Mouse (Mus musculus) heart, embryonic 11.5 days (tissue): ENCODE measurements around the gene Bclaf3. TPM values are rescaled to one million over a fixed set of nuclear protein-coding genes. Genes with fewer than 3 reads are reported as not detected.

Experiments
- ATAC-seq: fragments of 200-750 bp; cut with Nextera tagmentation; replicated peaks from 2 replicates; pipeline ENCODE4 v1.8.0; 2017; ENCODE audit warnings: moderate library complexity; ENCODE audit not compliant: insufficient number of reproducible peaks, low FRiP score, low TSS enrichment
- H3K27ac ChIP-seq: fragments of 300-500 bp; sonication (generic); 2 replicates; pipeline ENCODE4 v1.5.1; 2014; ENCODE audit warnings: mild to moderate bottlenecking, low read depth, low read length
- H3K27me3 ChIP-seq: fragments of 300-500 bp; sonication (generic); 2 replicates; pipeline ENCODE4 v1.6.1; 2014; ENCODE audit warnings: mild to moderate bottlenecking, low read length, mixed read lengths; ENCODE audit not compliant: control insufficient read depth, insufficient read depth
- H3K36me3 ChIP-seq: fragments of 300-500 bp; sonication (generic); 2 replicates; pipeline ENCODE4 v1.6.1; 2014; ENCODE audit warnings: mild to moderate bottlenecking, low read length, moderate library complexity, mixed read lengths; ENCODE audit not compliant: control insufficient read depth, insufficient read depth
- H3K4me1 ChIP-seq: fragments of 300-500 bp; sonication (generic); 2 replicates; pipeline ENCODE4 v1.6.1; 2014; ENCODE audit warnings: low read length; ENCODE audit not compliant: control insufficient read depth, insufficient read depth
- H3K4me2 ChIP-seq: fragments of 300-500 bp; sonication (generic); 2 replicates; pipeline ENCODE4 v1.6.1; 2014; ENCODE audit warnings: mild to moderate bottlenecking, moderate library complexity
- H3K4me3 ChIP-seq: fragments of 300-500 bp; sonication (generic); 2 replicates; pipeline ENCODE4 v1.5.1; 2014; ENCODE audit warnings: low read depth, low read length
- H3K9ac ChIP-seq: fragments of 300-500 bp; sonication (generic); 2 replicates; pipeline ENCODE4 v1.6.1; 2014; ENCODE audit warnings: mild to moderate bottlenecking, low read depth, low read length, moderate library complexity
- H3K9me3 ChIP-seq: fragments of 300-500 bp; sonication (generic); replicated peaks from 2 replicates; pipeline ENCODE4 v1.6.1; 2016; ENCODE audit warnings: low read length; ENCODE audit not compliant: control insufficient read depth
- WGBS: fragments of 180-500 bp; shearing (Covaris S2); extraction: QIAGEN DNeasy Blood & Tissue Kit; methylation state at CpG from one replicate; pipeline ENCODE4 v1.1.7; 2014; ENCODE audit not compliant: insufficient replicate concordance; 5-methylcytosine and 5-hydroxymethylcytosine counted together
- polyA plus RNA-seq: library from polyadenylated mRNA; unstranded; fragments of >200 nt; fragmentation: Nextera tagmentation; extraction: Ambion mirVana; gene quantifications from 2 replicates; pipeline ENCODE4 v1.2.1, GENCODE M21; 2014

Gene Bclaf3
- polyA plus RNA-seq, 1 experiment from 2014 or later: 16.9 TPM

DNA sequence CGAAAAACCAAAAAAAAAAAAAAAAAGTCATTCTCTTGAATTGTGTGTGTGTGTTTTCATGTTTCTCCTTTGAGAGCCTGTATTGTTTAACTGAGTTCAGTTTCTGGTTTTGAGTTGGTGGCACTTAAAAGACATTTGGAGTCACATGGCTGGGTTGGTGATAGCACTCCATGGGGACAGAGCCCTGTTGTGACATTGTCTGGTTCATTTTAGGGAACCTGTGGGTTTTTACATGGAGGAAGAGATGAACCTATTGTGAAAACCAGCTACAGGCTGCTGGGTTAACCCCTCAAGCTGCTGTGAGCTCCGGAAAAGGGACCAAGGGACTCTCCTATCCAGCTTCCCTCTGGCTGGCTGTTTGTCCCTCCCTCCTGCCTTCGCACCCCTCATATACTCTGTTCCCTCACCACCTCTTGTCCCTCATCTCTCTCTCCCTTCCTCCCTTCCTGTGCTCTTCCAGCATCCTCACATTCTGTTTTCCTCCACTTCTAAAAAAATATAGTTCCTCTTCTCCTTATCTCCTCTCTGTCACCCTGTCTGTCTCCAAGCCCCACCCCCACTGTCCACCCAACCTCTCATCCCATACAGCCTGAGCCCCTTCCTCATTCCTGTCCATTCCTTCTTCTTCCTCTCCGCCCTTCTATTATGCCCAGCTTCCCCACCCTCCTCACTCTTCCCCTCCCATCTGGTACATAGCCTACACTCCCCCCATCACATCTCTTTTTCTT, 112.2 kb downstream of the Bclaf3 start:
- ATAC-seq: no peak
- WGBS: 57% methylated on average over 3 of the region's 4 CpGs
- no peaks in the 10 kb centered on the region for H3K27me3 ChIP-seq
- H3K27ac ChIP-seq: no peak overlapping the region
- H3K9ac ChIP-seq: no peak overlapping the region
- H3K4me3 ChIP-seq: no peak overlapping the region
- no peaks in the 10 kb centered on the region for H3K36me3 ChIP-seq
- no peaks in the 10 kb centered on the region for H3K4me1 ChIP-seq
- no peaks in the 10 kb centered on the region for H3K9me3 ChIP-seq
- no peak overlapping the region for H3K4me2 ChIP-seq

DNA sequence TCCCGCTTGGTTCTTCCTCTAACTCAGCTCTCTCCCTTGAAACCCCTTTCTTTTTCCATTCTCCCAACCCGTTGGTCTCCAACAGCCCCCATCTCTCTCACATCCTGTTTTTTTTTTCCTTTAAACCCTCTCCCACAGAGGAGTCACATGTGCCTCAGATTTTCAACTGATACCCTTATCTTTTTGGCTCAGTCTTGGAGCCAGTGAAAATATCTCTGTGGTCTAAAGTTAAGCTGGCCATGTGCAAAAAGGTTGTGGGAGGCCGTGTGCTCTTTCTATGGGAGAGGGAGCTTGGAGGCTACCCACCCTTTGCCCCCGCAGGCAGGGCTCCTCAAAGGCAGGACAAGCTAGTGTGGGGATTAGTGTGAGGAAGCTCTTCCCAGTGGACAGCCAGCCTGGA, 113.5 kb downstream of the Bclaf3 start:
- Histone ChIP-seq H3K4me1 (no peaks in the 10 kb centered on the region), H3K4me3 (no peak overlapping the region), H3K27ac (no peak overlapping the region), H3K9ac (no peak overlapping the region), H3K27me3 (no peaks in the 10 kb centered on the region), H3K36me3 (no peaks in the 10 kb centered on the region), H3K9me3 (no peaks in the 10 kb centered on the region), H3K4me2 (no peak overlapping the region)
- 50% methylated on average over 4 of the region's 4 CpGs for WGBS
- ATAC-seq: no peak

Other genes starting within 250 kb of the Bclaf3 start
- gene Eif1ax, start 154.5 kb upstream of the Bclaf3 start, polyA plus RNA-seq: 107 and 108 TPM in 2 replicates
- 0.40 and 1.2 TPM in 2 replicates for gene Map7d2, start 112.1 kb upstream of the Bclaf3 start, polyA plus RNA-seq
- 80.7 and 81.2 TPM in 2 replicates for gene Sh3kbp1, start 100.6 kb downstream of the Bclaf3 start, polyA plus RNA-seq